Mouse (Mus musculus) intestine, embryonic 15.5 days (tissue): Measurements from ENCODE around the gene Jade1. TPM values are rescaled to one million over a fixed set of nuclear protein-coding genes. Genes with fewer than 3 reads are reported as not detected.
A peak's percentile ranks its signal among the peaks of the same experiment; 100 is the strongest.

Experiments used
- ATAC-seq: fragments of 200-750 bp; cut with Nextera tagmentation; 2 replicates; pipeline ENCODE4 v1.8.0; 2017; ENCODE audit warnings: moderate TSS enrichment, moderate library complexity
- H3K27ac ChIP-seq: fragments of 300-500 bp; sonication (generic); 2 replicates; pipeline ENCODE4 v1.5.1; 2015; ENCODE audit warnings: mild to moderate bottlenecking, inconsistent platforms
- H3K27me3 ChIP-seq: fragments of 300-500 bp; sonication (generic); replicated peaks from 2 replicates; pipeline ENCODE4 v1.6.1; 2015; ENCODE audit warnings: inconsistent platforms
- H3K36me3 ChIP-seq: fragments of 300-500 bp; sonication (generic); 2 replicates; pipeline ENCODE4 v1.6.1; 2015; ENCODE audit warnings: inconsistent platforms
- H3K4me1 ChIP-seq: fragments of 300-500 bp; sonication (generic); replicated peaks from 2 replicates; pipeline ENCODE4 v1.6.1; 2015; ENCODE audit warnings: inconsistent platforms
- H3K4me2 ChIP-seq: fragments of 300-500 bp; sonication (generic); replicated peaks from 2 replicates; pipeline ENCODE4 v1.6.1; 2015; ENCODE audit warnings: mild to moderate bottlenecking, inconsistent platforms
- H3K4me3 ChIP-seq: fragments of 300-500 bp; sonication (generic); replicated peaks from 2 replicates; pipeline ENCODE4 v1.5.1; 2015; ENCODE audit warnings: inconsistent platforms
- H3K9ac ChIP-seq: fragments of 300-500 bp; sonication (generic); 2 replicates; pipeline ENCODE4 v1.6.1; 2015; ENCODE audit warnings: inconsistent platforms
- H3K9me3 ChIP-seq: fragments of 300-500 bp; sonication (generic); 2 replicates; pipeline ENCODE4 v1.6.1; 2016; ENCODE audit warnings: inconsistent platforms
- WGBS: fragments of 180-500 bp; shearing (Covaris S2); methylation state at CpG from one replicate; pipeline ENCODE4 v1.1.7; 2015; 5-methylcytosine and 5-hydroxymethylcytosine counted together
- polyA plus RNA-seq: library from polyadenylated mRNA; unstranded; fragments of >200 nt; fragmentation: Nextera tagmentation; extraction: Ambion mirVana; gene quantifications from 2 replicates; pipeline ENCODE4 v1.2.1, GENCODE M21; 2015

Gene Jade1
- polyA plus RNA-seq, 1 experiment from 2014 or later = 24.1 TPM

DNA sequence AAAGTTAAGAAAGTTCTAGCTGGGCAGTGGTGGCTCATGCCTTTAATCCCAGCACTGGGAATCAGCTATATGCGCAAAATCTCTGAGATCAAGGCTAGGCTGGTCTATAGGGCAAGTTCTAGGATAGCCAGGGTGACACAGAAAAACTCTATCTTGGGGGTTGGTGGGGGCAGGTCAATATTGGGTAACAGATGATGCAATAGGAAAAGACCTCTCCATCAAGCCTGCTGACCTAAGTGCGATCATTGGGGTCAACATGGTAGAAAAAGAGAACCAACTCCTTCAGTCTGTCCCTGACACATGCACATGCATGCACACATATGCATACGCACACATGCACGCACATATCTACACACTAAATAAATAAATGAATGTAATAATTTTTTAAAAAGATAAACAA, 32.1 kb upstream of the Jade1 start:
- no peaks in the 10 kb centered on the region for H3K27me3 ChIP-seq
- H3K36me3 ChIP-seq = no peaks in the 10 kb centered on the region
- H3K4me2 ChIP-seq = no peak overlapping the region
- H3K9ac ChIP-seq = no peak overlapping the region
- WGBS = 92% methylated on average over 4 of the region's 4 CpGs
- no peaks in the 10 kb centered on the region for H3K9me3 ChIP-seq
- H3K4me3 ChIP-seq = no peak overlapping the region
- no peak for ATAC-seq
- no peak overlapping the region for H3K27ac ChIP-seq
- H3K4me1 ChIP-seq = no peaks in the 10 kb centered on the region

DNA sequence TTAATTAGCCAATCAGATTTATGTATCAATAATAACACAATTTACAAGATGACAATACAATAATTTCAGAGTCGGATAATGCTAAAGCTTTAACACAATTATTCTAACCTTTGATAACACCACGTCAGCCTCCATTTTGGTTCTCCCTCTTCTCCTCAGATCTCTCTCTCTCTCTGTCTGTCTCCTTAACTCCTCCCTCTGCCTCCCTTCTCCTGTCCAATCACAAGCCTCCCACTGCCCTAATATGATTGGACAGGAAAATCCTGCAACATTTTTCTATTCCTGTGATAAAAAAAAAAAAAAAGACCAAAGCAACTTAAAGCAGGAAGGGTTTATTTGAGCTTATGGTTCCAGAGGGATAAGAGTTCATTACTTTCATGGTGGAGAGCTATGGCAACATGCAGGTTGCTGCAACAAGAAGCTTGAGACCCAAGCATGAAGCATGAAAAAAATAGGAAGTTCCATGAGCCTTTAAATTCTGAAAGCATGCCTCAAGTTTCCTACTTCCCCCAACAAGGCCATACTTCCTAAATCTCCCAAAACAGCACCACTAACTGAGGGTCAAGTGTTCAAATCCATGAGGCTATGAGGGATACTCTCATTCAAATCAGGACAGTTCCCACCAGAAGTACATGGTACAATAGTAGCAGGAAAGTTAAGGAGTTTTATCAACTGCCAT, 27.1 kb upstream of the Jade1 start:
- H3K9ac ChIP-seq = no peak overlapping the region
- H3K4me1 ChIP-seq = peaks cover 10% of the 10 kb centered on the region; the same call in 1 of the 2 replicates
- no peaks in the 10 kb centered on the region for H3K27me3 ChIP-seq
- no peak overlapping the region for H3K4me3 ChIP-seq
- H3K9me3 ChIP-seq = no peaks in the 10 kb centered on the region
- no peaks in the 10 kb centered on the region for H3K36me3 ChIP-seq
- 94% methylated on average over 2 of the region's 2 CpGs for WGBS
- ATAC-seq = no peak
- no peak overlapping the region for H3K27ac ChIP-seq
- no peak overlapping the region for H3K4me2 ChIP-seq

GRCm38 (mm10) chr3:41530156-41530555, 25.4 kb upstream of the Jade1 start:
- no peak overlapping the region for H3K4me2 ChIP-seq
- WGBS = 63% methylated on average over 3 of the region's 3 CpGs
- H3K27ac ChIP-seq = no peak overlapping the region
- no peak overlapping the region for H3K9ac ChIP-seq
- H3K4me1 ChIP-seq = peaks cover 10% of the 10 kb centered on the region; the same call in 1 of the 2 replicates
- H3K4me3 ChIP-seq = no peak overlapping the region
- no peaks in the 10 kb centered on the region for H3K9me3 ChIP-seq
- ATAC-seq = no peak
- no peaks in the 10 kb centered on the region for H3K27me3 ChIP-seq
- H3K36me3 ChIP-seq = no peaks in the 10 kb centered on the region

- ATAC-seq = peak; percentile 39
- 20% methylated on average over 8 of the region's 8 CpGs for WGBS
- Histone ChIP-seq H3K4me3 (no peak overlapping the region), H3K36me3 (no peaks in the 10 kb centered on the region), H3K27me3 (no peaks in the 10 kb centered on the region), H3K9ac (no peak overlapping the region), H3K4me1 (peaks cover 10% of the 10 kb centered on the region; the same call in 1 of the 2 replicates), H3K9me3 (no peaks in the 10 kb centered on the region), H3K4me2 (peak overlapping the region; percentile 36; the same call in 1 of the 2 replicates), H3K27ac (peak overlapping the region; percentile 32; the same call in 1 of the 2 replicates)
Measured at GRCm38 (mm10) chr3:41531541-41531940, 24.0 kb upstream of the Jade1 start.

- H3K4me3 ChIP-seq = no peak overlapping the region
- no peaks in the 10 kb centered on the region for H3K36me3 ChIP-seq
- no peaks in the 10 kb centered on the region for H3K9me3 ChIP-seq
- H3K9ac ChIP-seq = no peak overlapping the region
- no peak overlapping the region for H3K27ac ChIP-seq
- no peaks in the 10 kb centered on the region for H3K27me3 ChIP-seq
- WGBS = 54% methylated on average over 12 of the region's 12 CpGs
- peak overlapping the region; percentile 28; the same call in 1 of the 2 replicates for H3K4me2 ChIP-seq
- peaks cover 10% of the 10 kb centered on the region; the same call in 1 of the 2 replicates for H3K4me1 ChIP-seq
- peak; percentile 49 for ATAC-seq
Measured at GRCm38 (mm10) chr3:41532109-41532508, 23.4 kb upstream of the Jade1 start.

GRCm38 (mm10) chr3:41533660-41534059, 21.9 kb upstream of the Jade1 start:
- Histone ChIP-seq H3K9ac (no peak overlapping the region), H3K4me1 (peaks cover 10% of the 10 kb centered on the region; the same call in 1 of the 2 replicates), H3K9me3 (no peaks in the 10 kb centered on the region), H3K4me3 (no peak overlapping the region), H3K27me3 (no peaks in the 10 kb centered on the region), H3K27ac (peak overlapping the region; percentile 40; the same call in 1 of the 2 replicates), H3K36me3 (no peaks in the 10 kb centered on the region), H3K4me2 (no peak overlapping the region)
- peak; percentile 79 for ATAC-seq
- WGBS = 40% methylated on average over 7 of the region's 7 CpGs

DNA sequence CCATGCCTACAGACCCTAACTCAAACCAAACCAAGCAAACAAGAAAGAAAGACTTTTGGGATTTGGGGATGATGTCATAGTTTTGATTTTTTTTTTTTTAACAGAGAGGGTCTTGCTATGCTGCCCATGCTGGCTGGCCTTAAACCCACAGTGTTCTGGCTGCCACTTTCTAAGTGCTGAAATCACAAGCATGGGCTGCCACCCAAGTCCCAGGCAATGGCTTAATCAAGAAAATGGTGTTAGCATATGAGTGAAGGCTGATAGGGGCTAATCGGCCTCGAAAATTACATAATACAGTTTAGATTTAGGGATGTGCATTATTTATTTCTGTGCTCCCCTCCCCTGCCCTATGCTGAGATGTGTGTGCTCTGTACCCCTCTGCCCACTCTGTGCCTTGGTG, 17.6 kb upstream of the Jade1 start:
- Histone ChIP-seq H3K27me3 (no peaks in the 10 kb centered on the region), H3K9me3 (no peaks in the 10 kb centered on the region), H3K27ac (no peak overlapping the region), H3K4me1 (0 out of 2 replicates have a peak, but pooled peaks cover 3% of the 10 kb centered on the region), H3K36me3 (no peaks in the 10 kb centered on the region), H3K4me2 (no peak overlapping the region), H3K4me3 (no peak overlapping the region), H3K9ac (no peak overlapping the region)
- no peak for ATAC-seq
- 84% methylated on average over 2 of the region's 2 CpGs for WGBS

DNA sequence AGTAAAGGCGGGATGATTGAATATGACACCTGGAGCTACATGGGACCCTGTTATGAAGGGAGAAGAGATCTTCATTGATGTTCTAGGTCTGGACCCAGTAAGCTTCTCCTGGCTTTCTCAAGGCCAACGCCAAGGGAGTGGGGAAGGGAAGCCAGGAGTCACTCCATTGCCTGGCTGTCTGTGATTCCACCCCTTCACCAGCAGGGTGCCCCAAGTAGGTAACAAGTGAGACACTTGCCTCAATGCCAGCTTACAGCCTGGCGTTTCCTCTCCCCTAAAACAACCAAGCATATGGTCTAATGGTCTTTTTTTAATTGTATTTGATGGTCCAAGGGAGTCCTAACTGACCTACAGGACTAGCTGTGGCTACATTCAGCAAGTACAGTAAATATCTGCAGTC, 14.2 kb upstream of the Jade1 start:
- no peak for ATAC-seq
- WGBS = 79% methylated on average over 3 of the region's 3 CpGs
- H3K4me1 ChIP-seq = 0 out of 2 replicates have a peak, but pooled peaks cover 3% of the 10 kb centered on the region

GRCm38 (mm10) chr3:41544451-41544850, 11.1 kb upstream of the Jade1 start:
- no peak overlapping the region for H3K9ac ChIP-seq
- no peaks in the 10 kb centered on the region for H3K27me3 ChIP-seq
- no peaks in the 10 kb centered on the region for H3K36me3 ChIP-seq
- ATAC-seq = no peak
- 0 out of 2 replicates have a peak, but pooled peaks cover 3% of the 10 kb centered on the region for H3K4me1 ChIP-seq
- no peaks in the 10 kb centered on the region for H3K9me3 ChIP-seq
- no peak overlapping the region for H3K4me2 ChIP-seq
- WGBS = 42% methylated on average over 7 of the region's 7 CpGs
- no peak overlapping the region for H3K27ac ChIP-seq
- H3K4me3 ChIP-seq = no peak overlapping the region

More for the DNA sequence above, 14.2 kb upstream of the Jade1 start:
- no peaks in the 10 kb centered on the region for H3K27me3 ChIP-seq
- no peak overlapping the region for H3K4me2 ChIP-seq
- no peaks in the 10 kb centered on the region for H3K36me3 ChIP-seq
- H3K4me3 ChIP-seq = no peak overlapping the region
- no peak overlapping the region for H3K9ac ChIP-seq
- H3K27ac ChIP-seq = no peak overlapping the region
- no peaks in the 10 kb centered on the region for H3K9me3 ChIP-seq

- Histone ChIP-seq H3K4me1 (0 out of 2 replicates have a peak, but pooled peaks cover 3% of the 10 kb centered on the region), H3K4me2 (no peak overlapping the region), H3K9me3 (no peaks in the 10 kb centered on the region), H3K27ac (no peak overlapping the region), H3K36me3 (no peaks in the 10 kb centered on the region), H3K9ac (no peak overlapping the region), H3K4me3 (no peak overlapping the region), H3K27me3 (no peaks in the 10 kb centered on the region)
- WGBS = 91% methylated on average over 5 of the region's 5 CpGs
- ATAC-seq = no peak
Measured at GRCm38 (mm10) chr3:41547289-41547688, 8.2 kb upstream of the Jade1 start.

GRCm38 (mm10) chr3:41548238-41548637, 7.3 kb upstream of the Jade1 start:
- Histone ChIP-seq H3K36me3 (no peaks in the 10 kb centered on the region), H3K4me1 (0 out of 2 replicates have a peak, but pooled peaks cover 3% of the 10 kb centered on the region), H3K9ac (no peak overlapping the region), H3K4me3 (no peak overlapping the region), H3K9me3 (no peaks in the 10 kb centered on the region), H3K27ac (no peak overlapping the region), H3K4me2 (no peak overlapping the region), H3K27me3 (no peaks in the 10 kb centered on the region)
- no peak for ATAC-seq
- WGBS = 82% methylated on average over 4 of the region's 4 CpGs

GRCm38 (mm10) chr3:41551671-41552070, 3.9 kb upstream of the Jade1 start:
- 55% methylated on average over 3 of the region's 3 CpGs for WGBS
- no peaks in the 10 kb centered on the region for H3K4me1 ChIP-seq
- H3K27me3 ChIP-seq = no peaks in the 10 kb centered on the region
- no peak overlapping the region for H3K9ac ChIP-seq
- H3K27ac ChIP-seq = 0 out of 2 replicates have a peak overlapping the region, but pooled peaks have one; percentile 37
- no peaks in the 10 kb centered on the region for H3K36me3 ChIP-seq
- no peak overlapping the region for H3K4me2 ChIP-seq
- 0 out of 2 replicates have a peak, but pooled peaks have one; percentile 21 for ATAC-seq
- H3K9me3 ChIP-seq = no peaks in the 10 kb centered on the region
- H3K4me3 ChIP-seq = no peak overlapping the region
